Mouse (Mus musculus): Measurements from ENCODE around the gene Pgc. TPM values are rescaled to one million over a fixed set of nuclear protein-coding genes. Genes with fewer than 3 reads are reported as not detected.
A peak's percentile ranks its signal among the peaks of the same experiment; 100 is the strongest.

Gene Pgc
- 0.11 TPM in 1 of 2 replicates, not detected in the other for polyA plus RNA-seq (2015; fragmentation: Nextera tagmentation; extraction: Ambion mirVana)

DNA sequence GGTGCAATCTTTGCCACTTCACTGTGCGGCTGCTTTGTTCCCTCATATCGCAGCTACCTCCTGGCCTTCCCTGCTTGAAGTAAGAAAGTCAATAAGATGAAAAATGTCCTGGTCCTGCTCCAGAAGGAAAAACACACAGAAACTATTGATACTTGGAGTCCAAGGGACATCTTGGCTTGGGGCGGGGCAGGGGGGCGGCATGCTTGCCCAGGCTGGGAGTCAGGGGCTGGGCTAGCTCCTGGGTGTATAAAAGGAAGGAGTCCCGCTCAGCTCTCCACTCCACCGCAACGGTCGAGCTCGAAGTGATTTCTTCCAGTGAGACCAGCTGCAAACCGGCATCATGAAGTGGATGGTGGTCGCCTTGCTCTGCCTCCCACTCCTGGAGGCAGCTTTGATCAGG lies at the start of gene Pgc:
TSS of gene Pgc (plus strand) at position 277 of the 400 bp plus-strand sequence.
- 86% methylated on average over 11 of the region's 11 CpGs for whole genome bisulfite sequencing
- no peaks in the 10 kb centered on the region for H3K4me1 ChIP-seq (ENCODE audit: control insufficient read depth, insufficient read depth, low read depth, low read length)

DNA sequence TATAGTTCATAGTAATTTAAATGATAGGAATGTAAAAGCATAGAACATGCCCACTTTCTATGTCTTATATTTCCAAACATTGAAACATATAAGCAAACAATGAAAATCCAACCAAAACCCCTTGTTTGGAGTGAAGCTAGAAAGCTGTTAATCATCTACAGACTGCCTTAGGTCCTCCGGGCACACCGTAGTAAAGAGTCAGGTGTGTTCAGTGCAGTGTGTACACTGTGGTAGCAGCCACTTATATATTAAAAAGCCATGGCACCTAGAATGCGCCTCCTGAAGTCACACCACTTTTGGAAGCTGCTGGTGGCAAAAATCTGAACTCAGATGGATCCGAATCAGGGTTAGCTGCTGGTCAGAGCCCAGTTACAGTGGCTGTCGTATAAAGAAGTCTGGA lies 48.4 kb upstream of the Pgc start:
- Histone ChIP-seq H3K9me3 (ENCODE audit: control insufficient read depth, low read length) (no peaks in the 10 kb centered on the region), H3K9ac (ENCODE audit: low read depth, low read length) (no peak overlapping the region), H3K4me3 (ENCODE audit: low read length) (no peak overlapping the region), H3K27me3 (replicated peaks; ENCODE audit: control insufficient read depth, insufficient read depth, low read length) (no peaks in the 10 kb centered on the region; the same call in 1 of the 2 replicates), H3K4me2 (ENCODE audit: low read length) (no peak overlapping the region), H3K36me3 (ENCODE audit: control insufficient read depth, insufficient read depth, low read length) (peaks cover 34% of the 10 kb centered on the region), H3K4me1 (ENCODE audit: control insufficient read depth, insufficient read depth, low read depth, low read length) (0 out of 2 replicates have a peak, but pooled peaks cover under 1% of the 10 kb centered on the region), H3K27ac (ENCODE audit: low read depth, low read length) (no peak overlapping the region)
- no peak for ATAC-seq
- WGBS, result 90% methylated on average over 5 of the region's 5 CpGs

More for the DNA sequence above, at the start of gene Pgc:
- no peaks in the 10 kb centered on the region for H3K9me3 ChIP-seq (ENCODE audit: control insufficient read depth, low read length)
- no peak for ATAC-seq
- H3K27me3 ChIP-seq (replicated peaks; ENCODE audit: control insufficient read depth, insufficient read depth, low read length), result no peaks in the 10 kb centered on the region
- no peak within 1 kb of the TSS for H3K9ac ChIP-seq (ENCODE audit: low read depth, low read length)
- H3K36me3 ChIP-seq (ENCODE audit: control insufficient read depth, insufficient read depth, low read length), result no peaks in the 10 kb centered on the region
- no peak within 1 kb of the TSS for H3K4me3 ChIP-seq (ENCODE audit: low read length)
- no peak within 1 kb of the TSS for H3K4me2 ChIP-seq (ENCODE audit: low read length)
- no peak within 1 kb of the TSS for H3K27ac ChIP-seq (ENCODE audit: low read depth, low read length)

DNA sequence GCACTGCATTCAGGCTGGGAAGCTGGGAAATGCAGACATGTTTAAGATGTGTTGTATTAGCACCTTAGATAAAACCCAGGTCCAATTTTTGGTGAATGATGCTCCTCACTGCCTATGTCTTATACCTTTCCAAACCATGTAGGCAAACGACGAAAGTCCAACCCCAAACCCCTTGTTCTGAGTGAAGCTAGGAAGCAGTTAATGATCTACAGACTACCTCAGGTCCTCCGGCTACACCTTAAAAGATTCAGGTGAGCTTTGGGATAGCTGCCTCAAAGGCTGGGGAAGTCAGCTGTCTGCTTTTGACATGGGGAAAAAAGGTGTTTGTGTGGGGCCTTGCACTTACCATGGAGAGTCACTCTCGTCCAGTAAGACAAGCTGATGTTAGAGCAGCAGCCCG lies 47.9 kb upstream of the Pgc start:
- Histone ChIP-seq H3K27me3 (replicated peaks; ENCODE audit: control insufficient read depth, insufficient read depth, low read length) (no peaks in the 10 kb centered on the region), H3K9ac (ENCODE audit: low read depth, low read length) (no peak overlapping the region), H3K4me2 (ENCODE audit: low read length) (no peak overlapping the region), H3K4me1 (ENCODE audit: control insufficient read depth, insufficient read depth, low read depth, low read length) (no peaks in the 10 kb centered on the region), H3K9me3 (ENCODE audit: control insufficient read depth, low read length) (no peaks in the 10 kb centered on the region), H3K4me3 (ENCODE audit: low read length) (no peak overlapping the region), H3K36me3 (ENCODE audit: control insufficient read depth, insufficient read depth, low read length) (peaks cover 36% of the 10 kb centered on the region), H3K27ac (ENCODE audit: low read depth, low read length) (no peak overlapping the region)
- 86% methylated on average over 5 of the region's 5 CpGs for WGBS
- no peak for ATAC-seq

DNA sequence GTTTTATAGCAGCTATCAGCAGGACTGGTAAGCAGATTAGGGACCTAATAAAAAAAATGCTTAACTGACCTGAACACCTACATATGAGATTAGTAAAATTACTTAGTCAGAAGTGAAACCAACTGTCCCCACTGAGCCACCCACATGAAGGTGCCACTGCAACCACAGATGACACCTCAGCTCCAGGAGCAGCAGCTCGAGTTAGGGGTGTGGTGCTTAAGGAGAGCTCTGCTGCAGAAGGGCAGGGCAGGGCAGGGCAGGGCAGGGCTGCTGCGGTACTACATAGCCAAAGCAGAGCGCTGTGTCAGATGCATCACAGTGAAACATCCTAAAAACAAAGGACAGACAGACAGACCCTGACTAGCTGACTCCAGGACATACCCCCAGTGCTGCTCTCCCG lies 43.8 kb upstream of the Pgc start:
- Histone ChIP-seq H3K9ac (ENCODE audit: low read depth, low read length) (no peak overlapping the region), H3K4me2 (ENCODE audit: low read length) (no peak overlapping the region), H3K27me3 (replicated peaks; ENCODE audit: control insufficient read depth, insufficient read depth, low read length) (no peaks in the 10 kb centered on the region), H3K27ac (ENCODE audit: low read depth, low read length) (no peak overlapping the region), H3K4me1 (ENCODE audit: control insufficient read depth, insufficient read depth, low read depth, low read length) (peaks cover 8% of the 10 kb centered on the region), H3K9me3 (ENCODE audit: control insufficient read depth, low read length) (no peaks in the 10 kb centered on the region), H3K36me3 (ENCODE audit: control insufficient read depth, insufficient read depth, low read length) (peaks cover 32% of the 10 kb centered on the region), H3K4me3 (ENCODE audit: low read length) (no peak overlapping the region)
- WGBS, result 89% methylated on average over 4 of the region's 4 CpGs
- ATAC-seq, result no peak

DNA sequence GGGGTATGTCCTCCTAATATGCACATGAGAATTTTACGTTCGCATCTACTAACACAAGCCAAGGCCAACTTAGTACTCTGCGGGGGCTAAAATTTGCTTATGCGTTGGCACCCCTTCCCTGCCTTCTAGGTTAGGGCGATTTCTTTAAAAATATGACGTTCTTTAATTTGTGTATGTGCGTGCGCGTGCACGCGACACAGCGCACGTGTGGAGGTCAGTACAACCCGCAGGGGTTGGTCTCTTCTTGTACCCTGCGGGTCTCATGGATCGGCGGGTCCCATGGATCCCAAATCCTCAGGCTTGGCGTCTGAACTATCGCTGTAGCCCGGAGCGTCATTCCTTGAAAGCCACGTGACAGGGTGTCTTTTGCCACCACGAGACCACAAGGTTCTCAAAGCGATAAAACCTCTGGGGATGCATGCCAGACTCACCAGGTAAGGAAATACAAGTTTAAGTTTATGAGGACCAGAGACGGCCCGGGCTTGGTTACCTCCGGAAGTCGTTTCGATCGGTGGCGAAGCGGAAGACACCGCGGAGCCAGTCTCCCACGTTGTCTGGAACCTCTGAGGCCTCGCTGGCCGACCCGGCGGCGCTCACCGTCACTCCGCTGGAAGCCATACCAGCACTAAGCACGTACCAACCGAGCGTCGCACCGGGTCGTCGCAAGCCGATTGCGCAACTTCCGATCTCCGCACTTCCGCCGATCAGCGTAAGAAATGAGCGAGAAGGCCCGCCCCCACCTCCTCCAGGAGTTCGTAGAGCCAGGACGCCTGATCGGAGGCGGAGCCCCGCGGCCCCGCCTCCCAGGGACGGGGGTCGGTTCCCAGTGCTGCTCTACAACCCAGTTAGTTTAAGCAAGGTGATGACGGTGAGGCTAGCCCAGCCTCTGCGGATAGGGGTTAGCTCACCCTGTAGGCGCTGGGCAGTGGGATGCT lies 39.0 kb upstream of the Pgc start:
- peaks cover 21% of the 10 kb centered on the region for H3K4me1 ChIP-seq (ENCODE audit: control insufficient read depth, insufficient read depth, low read depth, low read length)
- peak; percentile 91 for ATAC-seq

DNA sequence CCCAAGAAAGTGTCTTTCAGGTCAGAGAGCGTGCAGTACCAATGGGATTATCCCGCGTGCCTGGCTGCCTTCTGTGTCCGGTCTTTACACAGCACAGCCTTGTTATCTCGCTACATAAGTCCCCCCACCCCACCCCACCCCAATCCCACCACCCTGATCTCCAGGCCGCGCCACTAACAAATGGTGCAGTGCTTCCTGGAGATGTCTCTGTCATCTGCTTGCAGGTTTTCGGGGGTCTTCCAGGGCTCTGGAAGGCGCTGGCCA lies 38.4 kb upstream of the Pgc start, which contains the start of gene Tomm6:
TSS of gene Tomm6 (minus strand) at position 43 of the 264 bp plus-strand sequence.
- Histone ChIP-seq H3K27ac (ENCODE audit: low read depth, low read length) (peak within 1 kb of the TSS; percentile 91), H3K27me3 (replicated peaks; ENCODE audit: control insufficient read depth, insufficient read depth, low read length) (no peaks in the 10 kb centered on the region; the same call in 1 of the 2 replicates), H3K36me3 (ENCODE audit: control insufficient read depth, insufficient read depth, low read length) (peaks cover 4% of the 10 kb centered on the region), H3K4me2 (ENCODE audit: low read length) (peak within 1 kb of the TSS; percentile 88), H3K4me1 (ENCODE audit: control insufficient read depth, insufficient read depth, low read depth, low read length) (peaks cover 21% of the 10 kb centered on the region), H3K4me3 (ENCODE audit: low read length) (peak within 1 kb of the TSS; percentile 88), H3K9ac (ENCODE audit: low read depth, low read length) (peak within 1 kb of the TSS; percentile 95), H3K9me3 (ENCODE audit: control insufficient read depth, low read length) (no peaks in the 10 kb centered on the region)
- no peak; the same call in 1 of the 2 replicates for ATAC-seq
- WGBS, result 0% methylated on average over 9 of the region's 9 CpGs

More for the DNA sequence above, 39.0 kb upstream of the Pgc start:
- no peaks in the 10 kb centered on the region for H3K9me3 ChIP-seq (ENCODE audit: control insufficient read depth, low read length)
- no peaks in the 10 kb centered on the region; the same call in 1 of the 2 replicates for H3K27me3 ChIP-seq (replicated peaks; ENCODE audit: control insufficient read depth, insufficient read depth, low read length)
- peak overlapping the region; percentile 88 for H3K4me3 ChIP-seq (ENCODE audit: low read length)
- H3K27ac ChIP-seq (ENCODE audit: low read depth, low read length), result peak overlapping the region; percentile 91
- H3K4me2 ChIP-seq (ENCODE audit: low read length), result peak overlapping the region; percentile 88
- peaks cover 4% of the 10 kb centered on the region for H3K36me3 ChIP-seq (ENCODE audit: control insufficient read depth, insufficient read depth, low read length)
- peak overlapping the region; percentile 95 for H3K9ac ChIP-seq (ENCODE audit: low read depth, low read length)
- 1% methylated on average over 70 of the region's 70 CpGs for WGBS

DNA sequence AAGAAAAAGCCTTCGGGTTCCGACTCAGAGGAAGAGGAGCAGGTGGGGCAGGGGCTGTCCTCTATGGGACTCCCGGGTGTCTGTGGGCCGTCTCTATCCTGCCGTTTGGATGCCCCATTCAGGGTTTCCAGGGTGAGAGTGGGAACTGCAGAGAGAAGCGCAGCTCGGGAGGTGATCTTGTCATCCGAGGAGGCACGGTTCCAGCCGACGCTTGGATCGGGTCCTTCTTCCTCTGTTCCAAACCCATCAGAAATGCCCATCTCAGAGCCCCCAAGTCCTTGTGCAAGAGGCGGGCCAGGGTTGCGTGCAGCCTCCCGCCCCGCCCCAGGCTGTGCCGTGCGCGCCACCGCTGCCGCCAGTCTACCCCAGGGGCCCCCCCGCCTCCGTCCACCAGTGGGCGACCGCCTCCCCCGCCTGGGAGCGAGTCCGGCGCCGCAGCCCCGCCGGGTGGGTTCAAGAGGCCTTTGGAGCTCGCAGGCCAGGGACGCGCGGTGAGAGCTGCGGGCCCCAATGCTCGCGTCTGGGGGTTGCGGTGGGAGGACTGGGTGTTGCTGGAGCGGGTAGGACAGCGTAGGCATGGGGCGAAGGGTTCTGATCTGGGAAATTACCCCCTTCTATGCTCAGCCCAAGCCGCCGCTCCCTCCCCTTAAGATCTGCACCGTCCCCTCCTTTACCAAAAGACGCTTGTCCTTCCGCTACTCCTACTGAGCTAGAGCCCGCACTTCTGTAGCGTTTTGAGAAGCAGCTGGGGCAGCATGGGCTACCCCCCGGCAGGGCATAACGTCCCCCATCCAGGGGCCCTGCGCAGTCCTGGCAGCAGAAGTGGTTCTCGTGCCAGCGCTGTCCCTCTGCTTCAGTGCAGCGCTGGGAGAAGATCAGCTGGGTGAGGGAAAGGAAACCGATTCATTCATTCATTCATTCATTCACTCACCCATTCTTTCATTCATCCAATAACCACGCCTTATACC lies 37.8 kb upstream of the Pgc start, which contains the start of gene Frs3:
TSS of gene Frs3 (plus strand) at position 423 of the 968 bp plus-strand sequence.
- no peaks in the 10 kb centered on the region for H3K9me3 ChIP-seq (ENCODE audit: control insufficient read depth, low read length)
- peak; percentile 75 for ATAC-seq
- WGBS, result 1% methylated on average over 53 of the region's 58 CpGs

DNA sequence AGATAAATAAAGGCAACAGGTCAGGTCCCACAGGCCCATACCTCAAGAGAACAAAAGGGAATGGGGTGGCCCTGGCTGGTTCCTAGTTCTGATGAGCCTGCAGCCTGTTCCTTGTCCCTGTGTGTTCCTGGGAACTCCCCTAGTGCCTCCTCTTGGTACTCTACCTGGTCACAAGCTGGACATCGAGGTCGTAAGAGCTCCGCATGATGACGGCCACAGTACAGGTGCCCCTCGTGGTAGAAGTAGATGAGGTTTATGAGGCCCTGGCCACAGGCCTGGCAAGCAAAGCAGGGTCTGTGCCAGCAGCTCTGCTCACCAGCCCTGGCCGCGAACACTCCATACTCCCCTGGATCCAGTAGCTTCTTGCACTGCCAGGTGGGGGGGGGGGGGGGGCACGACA lies 36.7 kb upstream of the Pgc start:
- no peak for ATAC-seq
- H3K4me1 ChIP-seq (ENCODE audit: control insufficient read depth, insufficient read depth, low read depth, low read length), result peaks cover 27% of the 10 kb centered on the region
- H3K4me2 ChIP-seq (ENCODE audit: low read length), result peak overlapping the region; percentile 88
- H3K9ac ChIP-seq (ENCODE audit: low read depth, low read length), result no peak overlapping the region
- peaks cover 2% of the 10 kb centered on the region; the same call in 1 of the 2 replicates for H3K36me3 ChIP-seq (ENCODE audit: control insufficient read depth, insufficient read depth, low read length)
- no peaks in the 10 kb centered on the region for H3K9me3 ChIP-seq (ENCODE audit: control insufficient read depth, low read length)
- 88% methylated on average over 7 of the region's 8 CpGs for WGBS
- no peak overlapping the region for H3K27ac ChIP-seq (ENCODE audit: low read depth, low read length)
- peak overlapping the region; percentile 88 for H3K4me3 ChIP-seq (ENCODE audit: low read length)
- H3K27me3 ChIP-seq (replicated peaks; ENCODE audit: control insufficient read depth, insufficient read depth, low read length), result no peaks in the 10 kb centered on the region; the same call in 1 of the 2 replicates

More for the DNA sequence above, 37.8 kb upstream of the Pgc start, which contains the start of gene Frs3:
- Histone ChIP-seq H3K9ac (ENCODE audit: low read depth, low read length) (peak within 1 kb of the TSS; percentile 95), H3K4me2 (ENCODE audit: low read length) (peak within 1 kb of the TSS; percentile 88), H3K4me3 (ENCODE audit: low read length) (peak within 1 kb of the TSS; percentile 88), H3K27me3 (replicated peaks; ENCODE audit: control insufficient read depth, insufficient read depth, low read length) (no peaks in the 10 kb centered on the region; the same call in 1 of the 2 replicates), H3K27ac (ENCODE audit: low read depth, low read length) (peak within 1 kb of the TSS; percentile 91), H3K36me3 (ENCODE audit: control insufficient read depth, insufficient read depth, low read length) (peaks cover 2% of the 10 kb centered on the region), H3K4me1 (ENCODE audit: control insufficient read depth, insufficient read depth, low read depth, low read length) (peaks cover 24% of the 10 kb centered on the region)
